Comparison of ENCODE assay signal across 12 mouse cellular contexts in genomic region chr9:37093086-37093485, GRCm38 (mm10). TPM values are rescaled to one million over a fixed set of nuclear protein-coding genes. Genes with fewer than 3 reads are reported as not detected.
A peak's percentile ranks its signal among the peaks of the same experiment; 100 is the strongest.
DNase-seq lines count a peak whose midpoint lies in the region; ATAC-seq and TF ChIP-seq lines count a peak whose summit lies in the region.
"Had no signal": no experiment of that assay in that cellular context is flagged by ENCODE, and none has a peak within 500 bp of the region (broad histone marks: within the 10 kb centered on the region; RNA-seq: fewer than 3 reads in every experiment).

No protein-coding gene starts in this region.

- DNase-seq in kidney, adult 2 months, result peak; percentile 28
- no peak for DNase-seq in kidney, postnatal 4 days
- peak; percentile 96 for DNase-seq in embryo, embryonic 10 days (ENCODE audit: low spot score)
- peak; percentile 74 for DNase-seq in embryonic facial prominence, embryonic 14.5 days (ENCODE audit: low spot score)
- peak; percentile 93 for DNase-seq in mesoderm, embryonic 11.5 days (ENCODE audit: low read depth, low spot score)
- DNase-seq in adrenal gland, postnatal 25 days, result no peak
- no peak for DNase-seq in adrenal gland, adult 18-20 months (ENCODE audit: low spot score in 2 of 2)
- no peak for DNase-seq in lung, postnatal 14 days
- DNase-seq: gastrocnemius, postnatal 36 days had no signal

- ATAC-seq in embryonic facial prominence, embryonic 14.5 days (ENCODE audit: low read depth), result peak; percentile 60; the same call in 1 of the 2 replicates

- no peaks in the 10 kb centered on the region for H3K36me3 ChIP-seq in kidney, adult 2 months (ENCODE audit: control insufficient read depth, insufficient read depth, low read length)
- no peaks in the 10 kb centered on the region for H3K36me3 ChIP-seq in embryonic facial prominence, embryonic 14.5 days (ENCODE audit: control insufficient read depth, insufficient read depth, low read length)
- H3K36me3 ChIP-seq: hindbrain, embryonic 15.5 days had no signal

- H3K4me2 ChIP-seq in embryonic facial prominence, embryonic 14.5 days (ENCODE audit: low read depth, low read length), result no peak overlapping the region
- H3K4me2 ChIP-seq: hindbrain, embryonic 15.5 days had no signal

- H3K9ac ChIP-seq in embryonic facial prominence, embryonic 14.5 days (ENCODE audit: low read depth, low read length), result no peak overlapping the region
- H3K9ac ChIP-seq: hindbrain, embryonic 15.5 days had no signal

- H3K4me1 ChIP-seq in kidney, adult 2 months (ENCODE audit: control insufficient read depth, insufficient read depth, low read length), result peaks cover 11% of the 10 kb centered on the region; the same call in 1 of the 2 replicates
- H3K4me1 ChIP-seq in embryonic facial prominence, embryonic 14.5 days (ENCODE audit: control insufficient read depth, insufficient read depth, low read length), result peaks cover 22% of the 10 kb centered on the region

- no peak overlapping the region for H3K4me3 ChIP-seq in kidney, adult 2 months (ENCODE audit: insufficient read depth, low read depth, low read length)
- no peak overlapping the region for H3K4me3 ChIP-seq in embryonic facial prominence, embryonic 14.5 days (ENCODE audit: low read depth, low read length)
- H3K4me3 ChIP-seq: erythroblast, embryonic 14.5 days; hindbrain, embryonic 15.5 days had no signal

- no peaks in the 10 kb centered on the region for H3K27me3 ChIP-seq in kidney, adult 2 months (replicated peaks; ENCODE audit: control insufficient read depth, insufficient read depth, low read length)
- H3K27me3 ChIP-seq in embryonic facial prominence, embryonic 14.5 days (replicated peaks; ENCODE audit: control insufficient read depth, insufficient read depth, low read length), result no peaks in the 10 kb centered on the region
- H3K27me3 ChIP-seq: hindbrain, embryonic 15.5 days had no signal

- 49% methylated on average over 5 of the region's 5 CpGs for WGBS in kidney, adult 2 months
- WGBS in embryonic facial prominence, embryonic 14.5 days, result 7% methylated on average over 5 of the region's 5 CpGs

- TF ChIP-seq CTCF in kidney, adult 2 months (conservative IDR thresholded peaks at IDR 0.05; ENCODE audit: insufficient read depth, insufficient read length, low read depth, low read length), result no peak

- no peaks in the 10 kb centered on the region for H3K9me3 ChIP-seq in embryonic facial prominence, embryonic 14.5 days (ENCODE audit: control insufficient read depth, low read length)
- H3K9me3 ChIP-seq: hindbrain, embryonic 15.5 days had no signal

- peak overlapping the region; percentile 13; the same call in 1 of the 2 replicates for H3K27ac ChIP-seq in kidney, adult 2 months (ENCODE audit: insufficient read depth, low read depth, low read length)
- H3K27ac ChIP-seq in embryonic facial prominence, embryonic 14.5 days (replicated peaks; ENCODE audit: low read depth, low read length), result no peak overlapping the region
- H3K27ac ChIP-seq: hindbrain, embryonic 15.5 days had no signal

- no peak for TF ChIP-seq POLR2A in kidney, adult 2 months (IDR thresholded peaks at IDR 0.05; ENCODE audit: low read depth, low read length)

RNA-seq across cellular contexts. Expression of gene Pknox2, which starts 54.1 kb away (rescaled TPM):
- 7.1 and 8.2 TPM in 2 replicates for polyA plus RNA-seq in kidney, adult 2 months (2012; rRNA removed)
- 9.5 and 10.6 TPM in 2 replicates for polyA plus RNA-seq in embryonic facial prominence, embryonic 14.5 days (2014; fragmentation: Nextera tagmentation; extraction: Ambion mirVana)
- total RNA-seq in adrenal gland, postnatal 25 days (2021), result 1.9 and 2.2 TPM in 2 replicates
- total RNA-seq in adrenal gland, adult 18-20 months (2021), result 1 to 10 TPM; 2.0 to 3.5 TPM
- total RNA-seq: megakaryocyte-erythroid progenitor cell, adult 5-6 weeks had no signal
- polyA plus RNA-seq: erythroblast, embryonic 14.5 days had no signal

Comparison
In these comparisons a context has a peak if more than half of its experiments do, and no peak if none do; other contexts are left out.
1. DNase-seq: peak in kidney, adult 2 months (single experiment), embryo, embryonic 10 days (single experiment), embryonic facial prominence, embryonic 14.5 days (single experiment) and mesoderm, embryonic 11.5 days (single experiment); none in kidney, postnatal 4 days (0 of 2), adrenal gland, postnatal 25 days (single experiment), adrenal gland, adult 18-20 months (0 of 2) and lung, postnatal 14 days (single experiment).